Mouse (Mus musculus): ENCODE data around the gene Abhd17c. TPM values are rescaled to one million over a fixed set of nuclear protein-coding genes. Genes with fewer than 3 reads are reported as not detected.

Abhd17c gene
- total and polyA plus RNA-seq, 3 experiments, result 33.5 to 55.7 TPM; not detected in 1

DNA sequence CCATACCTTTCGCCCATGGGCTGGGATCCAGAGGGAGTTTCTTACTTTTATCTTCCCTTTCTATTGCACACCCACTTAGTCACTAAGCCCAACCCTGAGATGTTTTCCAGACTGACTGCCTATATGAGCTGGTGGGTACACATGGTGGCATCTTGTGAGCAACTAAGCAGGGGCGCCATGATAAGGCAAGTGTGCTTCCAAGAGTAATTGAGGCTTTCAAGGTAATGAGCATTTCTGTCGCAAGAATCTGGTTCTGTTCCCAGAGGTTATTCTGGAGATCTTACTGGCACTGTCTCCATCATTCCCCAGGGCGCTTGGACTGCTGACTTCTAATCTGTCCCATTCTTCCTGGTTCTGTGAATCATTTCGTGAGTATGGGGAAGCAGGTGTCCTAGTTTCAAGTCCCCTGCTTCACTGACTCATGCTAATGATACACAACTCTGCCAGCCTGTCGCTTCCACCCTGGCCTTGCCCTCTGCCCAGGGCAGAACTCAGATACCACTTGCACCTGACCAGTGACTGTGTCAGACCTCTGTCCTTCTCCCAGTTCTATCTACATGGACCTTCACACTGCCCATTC, 34.1 kb downstream of the Abhd17c start:
- Histone ChIP-seq H3K9ac (ENCODE audit: control insufficient read depth, low read depth, low read length, poor library complexity, severe bottlenecking) (no peak overlapping the region), H3K36me3 (ENCODE audit: control insufficient read depth in 1 of 2, insufficient read depth in 2 of 2, low read length in 2 of 2) (peaks cover 3 to 37% of the 10 kb centered on the region in 2 experiments), H3K9me3 (replicated peaks; ENCODE audit: insufficient read depth, low read length) (no peaks in the 10 kb centered on the region), H3K4me3 (ENCODE audit: control insufficient read depth in 1 of 2, insufficient read depth in 1 of 2, low read depth in 2 of 2, low read length in 2 of 2) (no peak overlapping the region), H3K27me3 (ENCODE audit: control insufficient read depth in 1 of 2, insufficient read depth in 2 of 2, low read length in 2 of 2) (no peaks in the 10 kb centered on the region), H3K79me2 (ENCODE audit: control insufficient read depth, insufficient read depth, low read length, poor library complexity) (peaks cover 34% of the 10 kb centered on the region), H3K4me1 (ENCODE audit: control insufficient read depth in 1 of 2, insufficient read depth in 2 of 2, low read length in 2 of 2) (peaks cover 22 to 27% of the 10 kb centered on the region in 2 experiments), H3K27ac (ENCODE audit: control insufficient read depth, low read depth, low read length) (no peak overlapping the region)
- no peak for DNase-seq (ENCODE audit: low read depth, low spot score)
- no peak for TF ChIP-seq CHD2 (IDR thresholded peaks at IDR 0.05; ENCODE audit: low read length)
- no peak for TF ChIP-seq GABPA (IDR thresholded peaks at IDR 0.05; ENCODE audit: low read depth, low read length)
- no peak for TF ChIP-seq NELFE (IDR thresholded peaks at IDR 0.05; ENCODE audit: low read depth, low read length)
- no peak for TF ChIP-seq MEF2A (IDR thresholded peaks at IDR 0.05; ENCODE audit: extremely low read depth, insufficient replicate concordance, low read depth, low read length, poor library complexity, severe bottlenecking)
- TF ChIP-seq RCOR1 (IDR thresholded peaks at IDR 0.05; ENCODE audit: low read depth, low read length), result no peak
- TF ChIP-seq BHLHE40 (IDR thresholded peaks at IDR 0.05; ENCODE audit: borderline replicate concordance, low read depth, low read length), result no peak
- no peak for TF ChIP-seq TCF12 (IDR thresholded peaks at IDR 0.05; ENCODE audit: low read depth, low read length)
- no peak for TF ChIP-seq CTCF (IDR thresholded peaks at IDR 0.05 in 2 of 3, conservative IDR thresholded peaks at IDR 0.05 in 1 of 3; ENCODE audit: control insufficient read depth in 1 of 3, insufficient read depth in 1 of 3, low read depth in 2 of 3, low read length in 3 of 3, poor library complexity in 1 of 3, severe bottlenecking in 1 of 3)
- no peak for TF ChIP-seq POLR2AphosphoS5 (IDR thresholded peaks at IDR 0.05; ENCODE audit: borderline replicate concordance, low read depth, low read length)
- TF ChIP-seq ZKSCAN1 (IDR thresholded peaks at IDR 0.05; ENCODE audit: low read depth, low read length), result no peak
- no peak for TF ChIP-seq GATA1 (IDR thresholded peaks at IDR 0.05; ENCODE audit: low read depth, low read length)
- no peak for TF ChIP-seq ETS1 (IDR thresholded peaks at IDR 0.05; ENCODE audit: low read depth, low read length)
- no peak for TF ChIP-seq RAD21 (IDR thresholded peaks at IDR 0.05; ENCODE audit: low read depth, low read length)

DNA sequence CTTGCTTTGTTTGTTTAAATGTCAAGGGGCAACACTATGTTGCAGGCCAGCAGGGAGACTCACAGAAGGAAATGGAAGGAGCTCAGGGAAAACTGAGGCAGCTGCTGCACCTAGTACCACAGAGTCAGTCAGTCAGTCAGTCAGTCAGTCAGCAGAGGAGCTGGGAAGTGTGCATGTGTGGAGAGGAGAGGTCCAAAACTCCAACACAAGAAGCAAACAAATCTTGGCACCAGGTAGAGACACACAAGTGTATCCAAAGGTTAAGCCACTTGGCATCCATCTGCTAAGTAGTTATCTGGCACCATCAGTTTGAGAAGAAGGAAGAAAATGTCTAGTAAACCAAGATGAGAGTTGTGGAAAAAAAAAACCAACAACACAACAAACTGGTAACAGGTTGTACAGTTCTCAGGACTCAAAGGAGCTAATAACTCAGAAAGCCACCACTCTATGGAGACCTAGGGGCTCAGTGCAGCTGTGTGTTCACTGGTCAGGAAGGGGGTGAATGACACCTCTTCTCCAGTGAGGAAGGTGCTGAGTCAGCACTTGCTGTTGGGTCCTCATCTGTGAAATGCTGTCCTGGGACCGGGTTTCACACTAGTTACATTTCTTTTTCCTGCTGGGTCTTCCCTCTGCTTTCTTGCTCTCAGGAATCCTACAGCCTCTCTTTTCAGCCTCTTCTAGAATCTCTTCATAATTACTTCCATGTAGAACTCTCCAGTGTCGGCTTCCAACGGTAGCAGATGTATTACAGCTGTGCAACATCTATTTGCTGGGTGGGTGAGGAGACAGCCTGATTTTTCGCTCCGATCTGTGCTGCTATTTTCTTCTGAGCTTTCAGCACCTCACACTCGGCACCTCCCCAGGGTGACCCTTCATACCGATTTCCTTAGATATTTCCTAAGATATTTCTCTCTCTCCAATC, 34.8 kb downstream of the Abhd17c start:
- peaks cover 3 to 30% of the 10 kb centered on the region in 2 experiments for H3K36me3 ChIP-seq (ENCODE audit: control insufficient read depth in 1 of 2, insufficient read depth in 2 of 2, low read length in 2 of 2)
- no peak for DNase-seq (ENCODE audit: low read depth, low spot score)

More for the DNA sequence above, 34.8 kb downstream of the Abhd17c start:
- H3K79me2 ChIP-seq (ENCODE audit: control insufficient read depth, insufficient read depth, low read length, poor library complexity), result peaks cover 30% of the 10 kb centered on the region
- no peaks in the 10 kb centered on the region for H3K27me3 ChIP-seq (ENCODE audit: control insufficient read depth in 1 of 2, insufficient read depth in 2 of 2, low read length in 2 of 2)
- H3K27ac ChIP-seq (ENCODE audit: control insufficient read depth, low read depth, low read length), result no peak overlapping the region
- peaks cover 14 to 22% of the 10 kb centered on the region in 2 experiments for H3K4me1 ChIP-seq (ENCODE audit: control insufficient read depth in 1 of 2, insufficient read depth in 2 of 2, low read length in 2 of 2)
- no peak overlapping the region for H3K4me3 ChIP-seq (ENCODE audit: control insufficient read depth in 1 of 2, insufficient read depth in 1 of 2, low read depth in 2 of 2, low read length in 2 of 2)
- TF ChIP-seq MAZ (IDR thresholded peaks at IDR 0.05; ENCODE audit: low read depth, low read length) (no peak), MAFK (IDR thresholded peaks at IDR 0.05; ENCODE audit: borderline replicate concordance, low read depth, low read length) (peak; percentile 85), POLR2AphosphoS5 (IDR thresholded peaks at IDR 0.05; ENCODE audit: borderline replicate concordance, low read depth, low read length) (no peak)
- no peak overlapping the region for H3K9ac ChIP-seq (ENCODE audit: control insufficient read depth, low read depth, low read length, poor library complexity, severe bottlenecking)
- H3K9me3 ChIP-seq (replicated peaks; ENCODE audit: insufficient read depth, low read length), result no peaks in the 10 kb centered on the region

Measured in MEL (cell line).